Mouse (Mus musculus) cerebral cortex, adult 2 months (tissue): Measurements from ENCODE around the gene Mrpl12.

Experiments used
- WGBS: fragments of 180-500 bp; shearing (Covaris S2); methylation state at CpG from one replicate; pipeline ENCODE4 v1.1.7; 2018; 5-methylcytosine and 5-hydroxymethylcytosine counted together

The Mrpl12 gene

DNA sequence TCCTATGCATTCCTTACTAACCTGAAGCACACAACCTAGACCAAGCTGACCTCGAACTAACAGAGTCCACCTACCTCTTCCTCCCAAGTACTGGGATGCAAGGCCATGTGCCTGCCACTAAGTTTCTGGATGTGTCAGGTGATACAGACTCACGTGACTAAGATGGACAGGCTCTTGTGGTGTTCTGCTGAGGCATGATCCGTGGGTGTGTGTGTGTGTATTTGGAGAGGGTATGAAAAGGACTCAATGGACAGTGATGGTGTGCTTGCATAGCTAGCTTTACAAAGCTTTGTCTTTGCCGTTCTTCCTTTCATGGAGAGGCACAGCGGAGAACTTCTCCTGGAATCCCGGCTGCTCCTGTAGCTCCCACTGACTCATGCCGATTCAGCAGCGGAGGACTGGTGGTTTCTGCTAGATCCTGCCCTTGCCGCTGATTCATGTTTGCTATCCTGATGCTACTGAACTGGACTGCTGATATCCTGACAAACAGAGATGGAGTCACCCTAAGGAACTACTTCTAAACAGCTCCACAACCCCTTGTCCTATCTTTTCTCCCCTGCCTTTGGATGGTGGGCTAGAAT lies 24.0 kb downstream of the Mrpl12 start:
- WGBS, result 81% methylated on average over 9 of the region's 9 CpGs

DNA sequence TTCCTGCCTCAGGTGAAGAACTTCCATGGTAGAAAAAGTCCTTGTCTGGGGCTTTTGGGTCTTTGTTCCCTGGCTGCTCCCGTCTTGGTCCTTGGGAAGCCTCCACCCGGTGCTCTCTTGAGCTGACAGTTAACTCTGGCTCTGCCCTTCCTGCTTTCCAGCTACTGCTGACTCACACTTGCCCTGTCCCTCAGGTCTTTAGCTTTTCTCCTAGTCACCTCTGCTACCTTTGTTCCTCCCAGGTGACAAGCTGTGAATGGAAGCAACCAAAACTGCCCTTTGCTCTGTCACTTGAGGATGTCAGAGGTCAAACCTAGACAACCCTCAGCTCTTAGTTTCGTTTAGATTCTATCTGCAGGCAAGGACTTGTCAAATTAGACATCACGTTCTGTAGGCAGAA lies 25.5 kb downstream of the Mrpl12 start:
- 66% methylated on average over 4 of the region's 4 CpGs for WGBS

DNA sequence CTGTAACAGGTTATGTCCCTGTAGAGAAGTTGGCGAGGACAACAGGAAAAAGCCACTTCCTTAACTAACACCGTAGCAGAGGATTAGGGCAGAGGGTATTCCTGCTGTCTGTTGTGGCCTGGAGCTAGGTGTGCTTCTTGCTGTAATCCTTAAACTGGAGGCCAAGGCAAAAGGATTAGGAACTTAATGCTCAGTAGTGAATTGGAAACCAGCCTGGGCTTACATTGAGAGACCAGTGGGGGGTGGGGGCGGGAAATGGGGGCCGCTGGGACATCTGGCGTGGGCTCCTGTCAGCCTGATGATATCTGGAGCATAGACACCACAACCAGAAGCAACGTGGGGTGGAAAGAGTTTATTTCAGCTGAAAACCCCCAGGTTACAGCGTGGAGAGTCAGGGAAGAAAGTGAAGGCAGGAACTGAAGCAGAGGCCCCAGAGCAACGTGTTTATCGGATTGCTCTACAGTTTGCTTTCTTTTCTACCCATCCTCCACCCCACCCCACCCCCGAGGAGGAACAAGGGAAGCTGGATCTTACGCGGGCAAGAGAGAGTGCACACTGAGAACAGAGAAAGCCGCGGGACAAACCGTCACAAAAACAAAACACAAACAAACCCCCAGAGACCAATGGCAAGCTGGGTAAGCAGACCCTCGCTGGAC lies 26.1 kb downstream of the Mrpl12 start:
- WGBS, result 13% methylated on average over 16 of the region's 16 CpGs

DNA sequence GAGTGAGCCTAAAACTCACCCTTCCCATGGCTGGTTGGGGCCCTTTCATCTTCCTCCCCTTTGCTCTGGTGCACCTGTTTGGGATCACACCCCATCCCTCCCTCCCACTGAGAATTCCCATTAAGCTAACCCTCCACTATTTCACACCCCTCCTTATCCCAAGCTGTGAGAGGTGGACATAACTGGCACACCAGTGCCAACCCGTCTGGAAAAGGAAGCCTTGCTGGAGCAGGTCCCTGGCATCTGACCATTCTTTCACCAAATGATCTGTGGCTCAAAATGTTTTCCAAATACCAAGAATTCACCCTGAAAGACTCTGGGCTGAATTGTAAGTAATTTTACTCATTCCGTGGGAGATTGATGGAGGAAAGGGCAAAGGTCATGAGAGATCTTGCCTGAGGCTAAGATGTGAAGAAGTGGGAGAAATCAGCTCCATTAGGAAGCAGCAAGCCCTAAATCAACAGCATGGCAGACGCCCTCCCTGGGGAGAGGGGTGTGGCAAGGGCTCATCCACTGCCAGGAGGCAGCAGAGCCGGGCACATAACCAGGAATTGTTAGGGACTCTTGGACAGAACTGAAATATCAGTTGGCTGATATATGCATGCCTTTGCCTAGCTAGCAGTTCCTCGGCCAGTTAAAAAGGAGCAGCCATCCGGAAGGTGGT lies 28.5 kb downstream of the Mrpl12 start:
- 45% methylated on average over 6 of the region's 6 CpGs for WGBS

DNA sequence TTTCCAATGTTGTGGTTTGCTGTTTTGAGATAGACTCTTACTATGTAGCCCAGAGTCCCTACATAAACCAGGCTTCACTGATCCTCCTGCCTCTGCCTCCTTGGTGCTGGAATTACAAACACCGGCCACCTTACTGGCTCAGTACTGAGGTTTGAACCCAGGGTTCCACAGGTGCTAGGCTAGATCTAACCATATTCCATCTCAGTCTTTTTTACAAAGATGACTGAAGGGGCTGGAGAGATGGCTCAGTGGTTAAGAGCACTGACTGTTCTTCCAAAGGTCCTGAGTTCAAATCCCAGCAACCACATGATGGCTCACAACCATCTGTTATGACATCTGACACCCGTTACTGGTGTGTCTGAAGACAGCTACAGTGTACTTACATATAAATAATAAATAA lies 29.8 kb downstream of the Mrpl12 start:
- 90% methylated on average over 2 of the region's 2 CpGs for WGBS

DNA sequence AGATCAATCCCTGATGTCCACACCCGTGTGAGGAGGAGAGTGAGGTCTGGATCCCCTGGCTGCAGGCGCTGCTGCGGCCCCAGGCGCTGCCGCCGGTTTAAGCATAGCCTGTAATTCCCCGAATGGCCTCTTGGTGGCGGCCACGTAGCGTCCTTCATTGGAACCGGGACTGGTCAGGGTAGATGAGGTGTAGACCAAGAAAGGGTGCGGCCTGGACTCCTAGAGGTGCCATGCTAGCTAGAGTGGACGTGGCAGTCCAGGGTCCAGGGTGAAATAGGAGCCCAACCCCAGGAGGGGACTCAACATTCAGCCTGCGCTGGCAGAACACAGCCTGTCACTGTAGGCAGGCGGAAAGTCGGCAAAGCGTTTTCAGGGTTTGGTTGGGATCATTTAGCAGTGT lies 31.2 kb downstream of the Mrpl12 start:
- WGBS, result 17% methylated on average over 17 of the region's 17 CpGs

DNA sequence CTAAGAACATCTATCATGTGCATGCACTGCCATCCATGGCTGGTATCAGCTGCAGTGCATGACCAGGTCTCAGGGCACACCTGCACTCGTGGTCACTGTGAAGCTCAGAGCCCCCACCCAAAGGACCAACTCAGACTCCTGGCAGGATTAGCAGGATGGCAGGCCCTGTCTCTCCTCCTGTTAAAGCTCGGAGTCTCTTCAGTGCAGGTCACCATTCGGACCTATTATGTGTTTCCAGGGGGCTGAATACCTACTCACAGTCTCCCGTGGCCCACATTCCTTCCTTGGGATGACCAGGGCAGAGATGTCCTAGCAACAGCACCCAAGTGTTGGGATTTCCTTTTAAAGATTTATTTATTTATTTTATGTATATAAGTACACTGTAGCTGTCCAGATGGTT lies 32.7 kb downstream of the Mrpl12 start:
- WGBS, result 85% methylated on average over 4 of the region's 4 CpGs

DNA sequence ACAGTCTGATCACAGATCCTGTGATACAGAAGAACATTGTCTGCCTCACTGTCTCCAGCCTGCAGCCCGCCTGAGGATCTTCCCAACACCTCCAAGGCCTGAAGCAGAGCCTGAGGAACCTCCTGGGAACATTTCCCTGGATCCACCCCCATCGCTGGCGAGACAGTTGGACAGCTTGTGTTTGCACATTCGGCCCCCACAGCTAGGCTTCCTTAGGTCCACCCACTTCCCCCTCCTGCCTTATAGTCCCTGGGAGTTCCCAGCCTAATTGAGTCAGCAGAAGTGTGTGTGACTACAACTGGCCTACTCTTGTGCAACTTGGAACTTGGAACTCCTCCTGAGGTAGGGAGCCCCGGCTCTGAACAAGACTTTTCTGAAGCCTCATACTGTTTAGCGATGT lies 33.6 kb downstream of the Mrpl12 start:
- WGBS, result 22% methylated on average over 6 of the region's 6 CpGs

DNA sequence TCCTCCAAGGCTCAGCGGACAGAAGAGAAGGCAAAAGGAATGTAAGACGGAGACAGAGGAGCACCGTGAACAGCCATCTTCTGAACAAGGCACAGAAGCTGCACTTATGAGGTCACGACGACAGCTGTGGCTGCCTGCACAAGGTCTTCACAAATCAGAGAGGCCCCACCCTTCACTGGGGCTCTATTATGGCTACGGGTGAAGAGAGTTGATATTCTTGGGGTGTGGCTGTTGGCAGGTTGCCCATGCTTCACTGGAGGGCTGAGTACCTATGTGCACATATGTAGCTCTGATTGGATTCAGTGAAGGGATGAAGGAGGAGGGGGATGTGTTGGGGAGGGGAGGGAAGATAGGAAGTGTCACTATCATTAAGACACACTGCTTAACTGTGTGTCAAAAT lies 34.1 kb downstream of the Mrpl12 start:
- 45% methylated on average over 6 of the region's 6 CpGs for WGBS

DNA sequence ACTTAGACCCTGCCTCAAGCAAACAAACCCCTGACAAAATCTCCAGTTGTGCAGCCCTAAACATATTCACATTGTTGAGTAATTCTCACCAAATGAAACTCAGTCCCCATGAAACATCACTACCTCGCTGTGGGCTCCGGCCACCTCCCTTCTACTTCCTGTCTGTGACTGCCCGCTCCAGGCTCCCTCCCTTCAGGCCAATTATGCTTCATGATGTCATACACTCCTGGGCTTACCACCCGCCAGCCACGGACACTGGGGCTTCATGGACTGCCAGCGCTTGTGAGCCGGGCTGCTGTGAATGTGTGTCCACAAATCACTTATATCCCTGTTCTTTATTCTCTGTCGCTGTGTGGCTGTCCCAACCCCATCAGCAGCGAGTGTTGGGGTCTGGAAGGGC lies 35.3 kb downstream of the Mrpl12 start:
- 38% methylated on average over 9 of the region's 9 CpGs for WGBS

DNA sequence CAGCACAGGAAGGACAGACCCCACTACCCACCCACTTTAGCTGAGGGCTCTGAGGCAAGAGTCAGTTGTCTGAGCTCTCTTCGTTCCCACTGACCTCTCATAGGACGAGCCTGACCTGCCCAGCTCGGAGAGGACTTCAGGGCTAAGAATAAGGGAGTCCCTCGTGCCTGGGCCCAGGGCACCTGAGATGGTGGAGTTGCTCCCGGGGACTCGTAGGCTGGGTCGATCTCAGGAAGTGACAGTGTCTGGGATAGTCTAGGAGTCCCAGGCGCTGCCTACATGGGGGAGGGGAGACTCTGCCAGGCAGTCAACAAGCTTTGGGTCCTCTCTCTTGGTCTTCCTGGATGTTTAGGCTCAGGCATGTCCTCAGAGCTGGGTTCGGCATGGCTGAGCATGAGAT lies 36.1 kb downstream of the Mrpl12 start:
- 83% methylated on average over 9 of the region's 9 CpGs for WGBS

DNA sequence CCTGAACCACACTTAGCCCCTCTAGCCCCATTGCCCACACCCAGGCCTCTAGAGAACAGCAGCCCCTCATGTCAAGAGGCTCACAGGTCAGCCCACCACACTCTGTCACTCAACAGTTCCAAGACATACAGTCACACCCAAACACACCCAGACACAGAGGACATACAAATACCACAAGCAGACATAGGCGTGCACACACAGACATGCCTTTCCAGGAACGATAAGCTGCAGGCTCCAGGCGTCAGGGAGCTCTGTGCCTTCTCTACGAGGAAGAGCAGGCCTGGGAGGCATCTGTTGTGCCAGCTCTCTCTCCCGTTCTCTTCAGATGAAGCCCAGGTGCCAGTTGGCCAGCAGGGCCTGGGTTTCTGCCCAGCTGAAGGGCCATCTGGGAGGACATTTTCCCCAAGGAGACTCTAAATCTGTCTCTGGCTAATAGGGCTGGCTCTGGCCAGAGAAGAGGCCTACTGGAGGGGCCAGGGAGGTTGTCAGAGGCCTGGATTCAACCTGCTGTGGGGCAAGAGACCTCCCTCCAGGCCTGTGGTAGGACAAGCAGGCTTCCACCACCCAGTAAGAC lies 36.6 kb downstream of the Mrpl12 start:
- WGBS, result 59% methylated on average over 5 of the region's 5 CpGs

DNA sequence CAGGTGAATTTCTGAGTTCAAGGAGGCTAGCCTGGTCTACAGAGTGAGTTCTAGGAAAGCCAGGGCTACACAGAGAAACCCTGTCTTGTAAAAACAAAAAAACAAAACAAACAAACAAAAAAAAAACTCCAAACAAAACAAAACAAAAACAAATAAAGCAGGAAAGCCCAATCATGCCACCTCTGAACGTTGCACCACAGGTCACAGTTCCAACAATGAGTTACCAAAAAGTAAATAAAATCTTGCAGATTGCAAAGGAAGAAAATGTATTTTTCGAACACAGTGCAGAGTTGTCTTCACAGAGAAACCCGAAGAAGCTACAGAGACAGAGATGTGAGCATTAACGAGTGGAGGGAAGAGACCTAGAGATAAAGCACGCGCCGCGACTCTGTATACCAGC lies 38.2 kb downstream of the Mrpl12 start:
- 86% methylated on average over 8 of the region's 8 CpGs for WGBS

DNA sequence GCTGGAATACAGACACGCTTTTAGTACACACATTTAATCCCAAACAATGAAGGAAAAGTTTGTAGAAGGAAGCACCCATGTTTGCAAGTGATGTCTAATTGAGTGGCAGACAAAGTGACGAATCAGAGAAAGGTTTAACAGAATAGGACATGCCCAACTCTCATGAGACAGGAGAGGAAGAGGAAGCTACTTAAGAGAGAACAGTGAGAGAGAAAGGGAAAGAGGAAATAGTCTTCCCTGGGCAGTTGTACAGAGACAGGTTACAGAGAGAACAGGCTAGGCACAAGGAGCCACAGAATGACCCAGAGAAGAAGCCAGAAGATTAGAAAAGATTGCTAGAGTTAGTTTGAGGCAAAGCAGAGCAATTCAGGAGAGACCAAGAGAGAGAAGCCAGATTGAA lies 41.5 kb downstream of the Mrpl12 start:
- WGBS, result 90% methylated on average over 2 of the region's 2 CpGs

DNA sequence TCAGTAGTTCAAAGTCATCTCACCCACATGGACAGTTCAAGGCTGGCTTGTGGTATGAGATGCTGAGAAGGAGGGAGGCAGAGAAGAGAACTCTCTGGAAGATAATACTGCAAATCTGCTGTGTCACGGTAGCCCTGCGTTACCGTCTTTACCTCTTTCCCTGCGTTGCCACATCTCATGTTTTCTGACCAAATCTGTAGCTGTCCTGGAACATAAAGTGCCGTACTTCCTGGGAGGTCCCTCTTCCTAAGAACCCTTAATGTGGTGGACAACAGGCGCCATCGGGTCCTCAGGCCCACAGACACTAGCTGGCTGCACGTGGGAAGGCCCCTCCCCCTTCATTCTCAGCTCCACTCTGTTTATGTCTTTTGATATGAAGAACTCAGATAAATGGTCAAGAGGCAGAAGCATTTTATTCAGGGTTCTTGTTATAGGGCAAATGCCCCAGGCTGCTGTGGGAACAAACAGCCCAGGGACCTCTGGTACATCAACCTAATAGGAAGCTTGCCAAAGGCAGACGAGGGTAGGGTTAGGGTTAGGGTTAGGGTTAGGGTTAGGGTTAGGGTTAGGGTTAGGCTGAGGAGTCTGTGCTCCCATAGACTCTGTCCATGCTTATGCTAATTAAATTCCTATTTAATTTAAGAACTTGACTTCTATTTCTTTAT lies 43.4 kb downstream of the Mrpl12 start:
- 87% methylated on average over 9 of the region's 9 CpGs for WGBS

DNA sequence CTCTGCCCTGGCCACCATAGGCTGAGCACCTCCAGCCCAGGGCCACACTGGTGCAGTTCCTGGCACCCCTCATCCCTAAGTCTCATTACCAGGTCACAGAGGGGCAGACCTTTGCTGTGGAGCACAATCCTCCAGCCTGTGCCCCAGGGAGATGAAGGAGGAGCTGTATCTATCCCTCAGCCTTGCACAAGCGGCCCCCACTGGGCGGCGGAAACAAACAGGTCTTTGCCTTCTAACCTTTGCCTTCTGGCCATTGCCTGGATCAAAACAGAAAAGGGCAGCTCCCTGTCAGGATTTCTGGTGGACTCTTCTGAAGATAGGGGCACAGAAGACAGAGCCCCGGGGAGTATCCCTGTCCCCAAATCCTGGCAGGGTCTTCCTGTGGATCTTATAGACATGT lies 44.5 kb downstream of the Mrpl12 start:
- 73% methylated on average over 4 of the region's 4 CpGs for WGBS

DNA sequence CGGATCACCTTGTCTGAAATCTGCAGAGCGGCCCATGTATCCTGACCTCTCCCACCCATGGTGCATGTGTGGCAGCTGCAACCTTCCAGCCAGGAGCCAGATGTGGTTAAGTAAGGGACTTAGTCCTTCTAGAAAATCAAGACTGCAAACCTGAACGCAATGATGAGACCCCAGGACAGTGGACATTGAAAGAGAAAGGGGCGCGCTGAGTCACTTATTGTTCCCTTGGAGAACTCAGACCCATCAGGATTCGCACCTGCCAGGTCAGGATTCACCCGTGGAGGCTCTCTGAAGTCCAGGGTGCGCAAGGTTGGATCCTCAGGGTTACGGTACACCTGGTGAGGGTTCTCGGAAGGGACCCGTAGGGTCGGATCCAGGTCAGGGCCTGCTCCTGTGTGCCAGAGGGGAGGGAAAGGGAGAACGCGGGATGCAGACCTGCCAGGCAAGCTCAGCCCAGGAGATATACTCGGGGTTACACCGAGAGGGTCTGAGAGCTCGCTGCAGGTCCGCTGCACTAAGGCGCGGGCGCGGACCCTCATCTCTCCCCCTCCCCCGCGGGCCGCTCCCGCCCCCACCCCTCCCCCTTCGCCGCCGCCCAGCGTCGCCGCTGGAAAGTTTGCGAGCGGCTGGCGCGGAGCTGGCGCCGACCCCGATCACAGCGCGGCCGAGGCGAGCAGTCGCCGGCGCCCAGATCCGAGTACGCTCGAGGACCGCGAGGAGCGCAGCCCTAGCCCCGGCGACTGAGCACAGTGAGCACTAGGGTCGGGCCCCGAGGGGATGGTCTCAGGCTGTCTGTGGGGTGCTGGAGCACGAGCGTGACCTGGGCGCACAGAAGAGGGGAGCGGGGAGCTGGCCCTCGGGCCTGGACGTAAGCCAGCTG lies 45.9 kb downstream of the Mrpl12 start, which contains the start of gene Gcgr:
Gene Gcgr (plus strand): TSS at position 615 of the 880 bp plus-strand sequence.
- WGBS, result 12% methylated on average over 59 of the region's 62 CpGs

DNA sequence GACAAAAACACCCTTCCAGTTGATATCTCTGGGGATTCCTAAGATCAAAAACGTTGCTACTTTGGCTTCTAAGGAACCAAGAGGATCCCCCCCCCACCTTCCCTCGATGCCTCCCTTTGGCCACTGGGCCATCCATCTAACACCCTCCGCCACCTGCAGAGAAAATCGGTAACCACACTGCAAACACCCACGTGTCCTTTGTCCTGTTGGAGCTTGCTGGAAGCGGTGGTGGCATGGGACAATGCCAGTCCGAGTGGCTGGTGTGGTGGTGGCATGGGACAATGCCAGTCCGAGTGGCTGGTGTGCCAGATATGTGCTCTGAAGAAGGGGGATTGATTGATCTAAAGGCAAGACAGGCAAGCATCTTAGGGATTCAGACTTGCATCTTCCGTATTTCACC lies 47.2 kb downstream of the Mrpl12 start:
- WGBS, result 27% methylated on average over 9 of the region's 9 CpGs

DNA sequence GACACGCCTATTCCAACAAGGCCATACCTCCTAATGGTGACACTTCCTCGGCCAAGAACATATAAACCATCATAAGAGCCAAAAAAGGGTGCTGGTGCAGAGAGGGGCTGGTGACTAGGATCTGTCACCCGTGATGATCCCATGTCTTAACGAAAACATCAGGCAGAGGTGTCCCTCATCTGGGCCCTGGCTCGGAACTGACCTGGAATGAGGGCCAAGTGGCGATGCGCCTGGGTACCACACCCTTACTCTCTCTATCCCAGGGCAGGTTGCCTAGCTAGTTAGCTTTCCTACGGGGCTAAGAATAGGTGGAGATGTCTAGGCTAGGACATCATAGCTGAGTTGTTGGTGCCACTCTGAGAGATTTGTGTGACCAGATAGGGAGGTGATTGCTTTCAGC lies 49.7 kb downstream of the Mrpl12 start:
- WGBS, result 91% methylated on average over 8 of the region's 8 CpGs

DNA sequence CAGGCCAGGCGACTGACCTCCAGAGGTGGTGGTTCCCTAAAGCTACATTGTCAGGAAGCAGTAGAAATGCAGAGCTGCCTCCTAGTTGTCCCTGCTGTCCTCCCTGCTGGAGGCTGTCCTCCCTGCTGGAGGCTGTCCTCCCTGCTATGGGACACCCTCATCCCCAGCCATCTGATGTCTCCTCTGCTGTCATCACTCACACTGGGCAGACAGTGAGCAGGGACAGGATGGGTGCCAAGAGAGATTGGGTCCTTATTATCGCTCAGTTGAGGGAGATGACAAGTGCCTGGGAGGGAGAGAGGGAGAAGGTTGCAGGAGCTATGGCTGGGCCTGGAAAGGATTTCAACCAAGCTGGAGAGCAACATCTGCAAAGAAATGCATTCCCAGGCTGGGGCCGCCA lies 50.7 kb downstream of the Mrpl12 start:
- WGBS, result 90% methylated on average over 3 of the region's 3 CpGs

DNA sequence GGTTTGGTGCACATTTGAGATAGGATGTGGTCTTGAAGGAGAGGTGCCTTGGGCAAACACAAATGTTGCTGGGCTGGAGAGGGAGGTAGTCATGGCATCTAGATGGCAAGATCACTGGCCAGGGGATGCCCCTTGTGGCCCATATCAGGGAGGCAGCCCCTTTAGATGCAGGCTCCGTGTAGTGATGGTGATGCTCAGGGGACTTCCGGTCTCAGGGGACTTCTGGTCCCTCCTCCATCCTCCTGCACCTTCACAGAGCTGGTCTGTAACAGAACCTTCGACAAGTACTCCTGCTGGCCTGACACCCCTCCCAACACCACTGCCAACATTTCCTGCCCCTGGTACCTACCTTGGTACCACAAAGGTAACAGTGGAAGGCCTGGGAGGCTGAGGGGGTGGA lies 51.4 kb downstream of the Mrpl12 start:
- 77% methylated on average over 3 of the region's 3 CpGs for WGBS
